Mouse (Mus musculus): ENCODE data around the gene Usp53. TPM values are rescaled to one million over a fixed set of nuclear protein-coding genes. Genes with fewer than 3 reads are reported as not detected.

The Usp53 gene
- total and polyA plus RNA-seq, 3 experiments = 0.03 to 0.08 TPM; not detected in 1

GRCm38 (mm10) chr3:123018792-123019191 is 34.5 kb upstream of the Usp53 start:
- TF ChIP-seq MAFK (IDR thresholded peaks at IDR 0.05; ENCODE audit: insufficient replicate concordance, low read length) (no peak), SIN3A (IDR thresholded peaks at IDR 0.05; ENCODE audit: low read length) (no peak), HCFC1 (IDR thresholded peaks at IDR 0.05; ENCODE audit: low read depth, low read length) (no peak), SMC3 (IDR thresholded peaks at IDR 0.05; ENCODE audit: low read depth, low read length) (no peak), MYC (IDR thresholded peaks at IDR 0.05; ENCODE audit: low read depth, low read length) (no peak), RAD21 (IDR thresholded peaks at IDR 0.05; ENCODE audit: low read depth, low read length) (no peak), POLR2AphosphoS2 (IDR thresholded peaks at IDR 0.05; ENCODE audit: low read depth, low read length) (no peak), ZC3H11A (IDR thresholded peaks at IDR 0.05; ENCODE audit: low read depth, low read length) (no peak), TCF12 (IDR thresholded peaks at IDR 0.05; ENCODE audit: low read depth, low read length) (no peak), CHD2 (IDR thresholded peaks at IDR 0.05; ENCODE audit: low read length) (no peak), ELF1 (IDR thresholded peaks at IDR 0.05; ENCODE audit: low read depth, low read length) (no peak), ZNF384 (IDR thresholded peaks at IDR 0.05; ENCODE audit: low read depth, low read length) (no peak), UBTF (IDR thresholded peaks at IDR 0.05; ENCODE audit: low read depth, low read length) (no peak)
- Histone ChIP-seq H3K36me3 (replicated peaks in 1 of 2; ENCODE audit: control insufficient read depth in 1 of 2, insufficient read depth in 1 of 2, low read length in 1 of 2) (no peaks in the 10 kb centered on the region), H3K9ac (ENCODE audit: insufficient read depth, low read depth) (no peak overlapping the region), H3K27ac (ENCODE audit: insufficient read depth, low read depth) (no peak overlapping the region), H3K4me1 (ENCODE audit: control insufficient read depth in 1 of 2, insufficient read depth in 2 of 2) (no peaks in the 10 kb centered on the region), H3K27me3 (replicated peaks) (no peaks in the 10 kb centered on the region), H3K4me3 (replicated peaks in 1 of 3; ENCODE audit: low read depth in 2 of 3, low read length in 2 of 3, poor library complexity in 1 of 3) (no peak overlapping the region), H3K9me3 (replicated peaks; ENCODE audit: low read length) (no peaks in the 10 kb centered on the region), H3K4me2 (ENCODE audit: insufficient read depth, low read depth, poor library complexity, severe bottlenecking) (no peak overlapping the region), H3K79me2 (replicated peaks; ENCODE audit: control insufficient read depth, extremely low read depth, insufficient read depth, poor library complexity, severe bottlenecking) (no peaks in the 10 kb centered on the region)
- dilution Hi-C loops (cut with MboI; ENCODE audit: extremely low pct_ligation_motif_present, extremely low pct_unique_long_range_greater_than_20kb, low sequenced_read_pairs) (no loop called here), in situ Hi-C loops (cut with MboI; ENCODE audit: low pct_ligation_motif_present, low pct_unique_long_range_greater_than_20kb, low sequenced_read_pairs) (no loop called here)
- no peak for DNase-seq (ENCODE audit: extremely low read depth)

- Histone ChIP-seq H3K36me3 (replicated peaks in 1 of 2; ENCODE audit: control insufficient read depth in 1 of 2, insufficient read depth in 1 of 2, low read length in 1 of 2) (no peaks in the 10 kb centered on the region), H3K27me3 (replicated peaks) (no peaks in the 10 kb centered on the region), H3K4me1 (ENCODE audit: control insufficient read depth in 1 of 2, insufficient read depth in 2 of 2) (no peaks in the 10 kb centered on the region), H3K79me2 (replicated peaks; ENCODE audit: control insufficient read depth, extremely low read depth, insufficient read depth, poor library complexity, severe bottlenecking) (no peaks in the 10 kb centered on the region), H3K9ac (ENCODE audit: insufficient read depth, low read depth) (no peak overlapping the region), H3K27ac (ENCODE audit: insufficient read depth, low read depth) (no peak overlapping the region), H3K4me2 (ENCODE audit: insufficient read depth, low read depth, poor library complexity, severe bottlenecking) (no peak overlapping the region), H3K4me3 (replicated peaks in 1 of 3; ENCODE audit: low read depth in 2 of 3, low read length in 2 of 3, poor library complexity in 1 of 3) (no peak overlapping the region), H3K9me3 (replicated peaks; ENCODE audit: low read length) (no peaks in the 10 kb centered on the region)
- TF ChIP-seq SMC3 (IDR thresholded peaks at IDR 0.05; ENCODE audit: low read depth, low read length) (no peak), POLR2A (IDR thresholded peaks at IDR 0.05; ENCODE audit: low read depth, low read length) (no peak), ZC3H11A (IDR thresholded peaks at IDR 0.05; ENCODE audit: low read depth, low read length) (no peak), ELF1 (IDR thresholded peaks at IDR 0.05; ENCODE audit: low read depth, low read length) (no peak), UBTF (IDR thresholded peaks at IDR 0.05; ENCODE audit: low read depth, low read length) (no peak), GABPA (IDR thresholded peaks at IDR 0.05; ENCODE audit: insufficient replicate concordance, low read depth, low read length) (no peak), CTCF (conservative IDR thresholded peaks at IDR 0.05 in 1 of 2, IDR thresholded peaks at IDR 0.05 in 1 of 2; ENCODE audit: low read depth in 2 of 2, low read length in 2 of 2) (no peak), POLR2AphosphoS2 (IDR thresholded peaks at IDR 0.05; ENCODE audit: low read depth, low read length) (no peak), USF1 (IDR thresholded peaks at IDR 0.05; ENCODE audit: low read depth, low read length) (no peak), HCFC1 (IDR thresholded peaks at IDR 0.05; ENCODE audit: low read depth, low read length) (no peak)
- DNase-seq (ENCODE audit: extremely low read depth) = no peak
- in situ Hi-C loops (cut with MboI; ENCODE audit: low pct_ligation_motif_present, low pct_unique_long_range_greater_than_20kb, low sequenced_read_pairs) (no loop called here), dilution Hi-C loops (cut with MboI; ENCODE audit: extremely low pct_ligation_motif_present, extremely low pct_unique_long_range_greater_than_20kb, low sequenced_read_pairs) (no loop called here)
Measured at GRCm38 (mm10) chr3:123013476-123013875, 29.2 kb upstream of the Usp53 start.
